Mouse (Mus musculus) CH12.LX (cell line): ENCODE results near the gene Gm20695. TPM values are rescaled to one million over a fixed set of nuclear protein-coding genes. Genes with fewer than 3 reads are reported as not detected.
A peak's percentile ranks its signal among the peaks of the same experiment; 100 is the strongest.

ENCODE experiments used
- DNase-seq: peaks from one replicate; pipeline ENCODE4 v3.0.0-alpha.2; 2013; ENCODE audit errors: extremely low read depth
- H3K27ac ChIP-seq: 2 replicates; pipeline ENCODE4 v1.5.1; 2012; ENCODE audit warnings: low read depth, mild to moderate bottlenecking, control low read depth, moderate library complexity; ENCODE audit not compliant: insufficient read depth
- H3K27me3 ChIP-seq: replicated peaks from 2 replicates; pipeline ENCODE3; 2012; ENCODE audit warnings: inconsistent platforms
- H3K36me3 ChIP-seq, 2 experiments: replicated peaks in 1 of 2; 2 replicates each; pipeline versions ENCODE3 to v1.6.1; 2012; ENCODE audit warnings: inconsistent platforms in 1 of 2, low read length in 1 of 2, mild to moderate bottlenecking in 1 of 2, mixed read lengths in 1 of 2, moderate library complexity in 1 of 2; ENCODE audit not compliant: control insufficient read depth in 1 of 2, insufficient read depth in 1 of 2
- H3K4me1 ChIP-seq, 2 experiments: 2 replicates each; pipeline ENCODE4 v1.6.1; 2012; ENCODE audit warnings: inconsistent platforms in 1 of 2, moderate library complexity in 1 of 2; ENCODE audit not compliant: insufficient read depth in 2 of 2, control insufficient read depth in 1 of 2
- H3K4me2 ChIP-seq: 2 replicates; pipeline ENCODE4 v1.6.1; 2012; ENCODE audit warnings: low read depth, mild to moderate bottlenecking, control low read depth; ENCODE audit not compliant: poor library complexity, insufficient read depth, severe bottlenecking
- H3K4me3 ChIP-seq, 3 experiments: fragments of 150-350 bp in 1 of 3; sonication (generic) in 1 of 3; replicated peaks in 1 of 3; 2 replicates each; pipeline versions ENCODE3 to v1.5.1; 2011 to 2012; ENCODE audit warnings: low read depth in 2 of 3, low read length in 2 of 3, mild to moderate bottlenecking in 2 of 3, moderate library complexity in 2 of 3, control low read depth in 1 of 3, improper control_type of control experiment in 1 of 3, inconsistent platforms in 1 of 3, mixed read lengths in 1 of 3; ENCODE audit not compliant: poor library complexity in 1 of 3
- H3K79me2 ChIP-seq: replicated peaks from 2 replicates; pipeline ENCODE4 v1.6.1; 2012; ENCODE audit warnings: mild to moderate bottlenecking, moderate library complexity; ENCODE audit not compliant: control insufficient read depth, poor library complexity, insufficient read depth, severe bottlenecking; ENCODE audit errors: extremely low read depth
- H3K9ac ChIP-seq: 2 replicates; pipeline ENCODE4 v1.6.1; 2012; ENCODE audit warnings: low read depth, mild to moderate bottlenecking, control low read depth, moderate library complexity; ENCODE audit not compliant: insufficient read depth
- H3K9me3 ChIP-seq: replicated peaks from 2 replicates; pipeline ENCODE3; 2012; ENCODE audit warnings: low read length, inconsistent platforms, mixed read lengths
- BHLHE40 ChIP-seq: IDR thresholded peaks from 2 replicates; pipeline ENCODE4 v1.6.1; 2011; ENCODE audit warnings: mild to moderate bottlenecking, low read depth, low read length, improper control_type of control experiment
- CHD1 ChIP-seq: IDR thresholded peaks from 2 replicates; pipeline ENCODE4 v1.6.1; 2012; ENCODE audit warnings: low read depth, low read length, improper control_type of control experiment, inconsistent platforms
- CHD2 ChIP-seq: IDR thresholded peaks from 2 replicates; pipeline ENCODE4 v1.6.1; 2011; ENCODE audit warnings: low read length, improper control_type of control experiment
- EP300 ChIP-seq: IDR thresholded peaks from 2 replicates; pipeline ENCODE4 v1.6.1; 2011; ENCODE audit warnings: low read length, improper control_type of control experiment
- ETS1 ChIP-seq: conservative IDR thresholded peaks from 2 replicates; pipeline ENCODE4 v1.6.1; 2012; ENCODE audit warnings: low read depth, mild to moderate bottlenecking, inconsistent platforms, low read length, improper control_type of control experiment, moderate library complexity
- GABPA ChIP-seq: IDR thresholded peaks from 2 replicates; pipeline ENCODE4 v1.6.1; 2012; ENCODE audit warnings: low read depth, low read length, improper control_type of control experiment, inconsistent platforms; ENCODE audit not compliant: insufficient replicate concordance
- HCFC1 ChIP-seq: IDR thresholded peaks from 2 replicates; pipeline ENCODE4 v1.6.1; 2012; ENCODE audit warnings: low read depth, mild to moderate bottlenecking, inconsistent platforms, low read length, improper control_type of control experiment
- IRF4 ChIP-seq: IDR thresholded peaks from 2 replicates; pipeline ENCODE4 v1.6.1; 2014; ENCODE audit warnings: low read depth, mild to moderate bottlenecking, inconsistent platforms, low read length, improper control_type of control experiment
- JUN ChIP-seq: IDR thresholded peaks from 2 replicates; pipeline ENCODE4 v1.6.1; 2011; ENCODE audit warnings: low read depth, mild to moderate bottlenecking, low read length, improper control_type of control experiment, moderate library complexity; ENCODE audit not compliant: insufficient read depth
- JUND ChIP-seq: conservative IDR thresholded peaks from 2 replicates; pipeline ENCODE4 v1.6.1; 2011; ENCODE audit warnings: low read depth, low read length, improper control_type of control experiment
- KAT2A ChIP-seq: IDR thresholded peaks from 2 replicates; pipeline ENCODE4 v1.6.1; 2012; ENCODE audit warnings: low read length, improper control_type of control experiment, inconsistent platforms; ENCODE audit not compliant: insufficient replicate concordance
- MAX ChIP-seq: IDR thresholded peaks from 2 replicates; pipeline ENCODE4 v1.6.1; 2011; ENCODE audit warnings: low read length, improper control_type of control experiment
- MXI1 ChIP-seq: IDR thresholded peaks from 2 replicates; pipeline ENCODE4 v1.6.1; 2011; ENCODE audit warnings: mild to moderate bottlenecking, low read depth, low read length, improper control_type of control experiment
- MYC ChIP-seq: IDR thresholded peaks from 2 replicates; pipeline ENCODE4 v1.6.1; 2011; ENCODE audit warnings: low read depth, mild to moderate bottlenecking, improper control_type of control experiment, low read length
- NELFE ChIP-seq: IDR thresholded peaks from 2 replicates; pipeline ENCODE4 v1.6.1; 2011; ENCODE audit warnings: low read depth, low read length, improper control_type of control experiment
- NRF1 ChIP-seq: IDR thresholded peaks from 2 replicates; pipeline ENCODE4 v1.6.1; 2014; ENCODE audit warnings: low read depth, mild to moderate bottlenecking, inconsistent platforms, low read length, improper control_type of control experiment, moderate library complexity
- PAX5 ChIP-seq: IDR thresholded peaks from 2 replicates; pipeline ENCODE4 v1.6.1; 2012; ENCODE audit warnings: low read length, inconsistent platforms, mixed read lengths
- POLR2A ChIP-seq: IDR thresholded peaks from 2 replicates; pipeline ENCODE4 v1.6.1; 2011; ENCODE audit warnings: low read depth, mild to moderate bottlenecking, improper control_type of control experiment, low read length
- POLR2AphosphoS2 ChIP-seq: IDR thresholded peaks from 2 replicates; pipeline ENCODE4 v1.6.1; 2011; ENCODE audit warnings: low read depth, low read length, improper control_type of control experiment
- RAD21 ChIP-seq: IDR thresholded peaks from 2 replicates; pipeline ENCODE4 v1.6.1; 2011; ENCODE audit warnings: low read depth, mild to moderate bottlenecking, low read length, improper control_type of control experiment, moderate library complexity
- RCOR1 ChIP-seq: conservative IDR thresholded peaks from 2 replicates; pipeline ENCODE4 v1.6.1; 2012; ENCODE audit warnings: low read depth, mild to moderate bottlenecking, inconsistent platforms, low read length, improper control_type of control experiment
- SIN3A ChIP-seq: IDR thresholded peaks from 2 replicates; pipeline ENCODE4 v1.6.1; 2012; ENCODE audit warnings: low read length, improper control_type of control experiment, inconsistent platforms
- SMC3 ChIP-seq: IDR thresholded peaks from 2 replicates; pipeline ENCODE4 v1.6.1; 2011; ENCODE audit warnings: low read depth, low read length, improper control_type of control experiment
- TCF12 ChIP-seq: IDR thresholded peaks from 2 replicates; pipeline ENCODE4 v1.6.1; 2014; ENCODE audit warnings: low read depth, mild to moderate bottlenecking, inconsistent platforms, low read length, improper control_type of control experiment
- UBTF ChIP-seq: IDR thresholded peaks from 2 replicates; pipeline ENCODE4 v1.6.1; 2012; ENCODE audit warnings: low read depth, mild to moderate bottlenecking, inconsistent platforms, low read length, improper control_type of control experiment, moderate library complexity
- USF1 ChIP-seq: IDR thresholded peaks from 2 replicates; pipeline ENCODE4 v1.6.1; 2014; ENCODE audit warnings: low read depth, mild to moderate bottlenecking, inconsistent platforms, low read length, improper control_type of control experiment
- ZC3H11A ChIP-seq: IDR thresholded peaks from 2 replicates; pipeline ENCODE4 v1.6.1; 2012; ENCODE audit warnings: low read depth, mild to moderate bottlenecking, inconsistent platforms, low read length, improper control_type of control experiment
- ZKSCAN1 ChIP-seq: IDR thresholded peaks from 2 replicates; pipeline ENCODE4 v1.6.1; 2012; ENCODE audit warnings: low read depth, inconsistent platforms, low read length, improper control_type of control experiment, borderline replicate concordance
- ZMIZ1 ChIP-seq: IDR thresholded peaks from 2 replicates; pipeline ENCODE4 v1.6.1; 2012; ENCODE audit warnings: low read depth, mild to moderate bottlenecking, inconsistent platforms, low read length, improper control_type of control experiment
- dilution Hi-C: fragments of 300-500 bp; cut with MboI; formaldehyde crosslinking; loops from 2 replicates; pipeline ENCODE4 v1.14.3; 2020; ENCODE audit warnings: low sequenced_read_pairs; ENCODE audit not compliant: extremely low pct_unique_long_range_greater_than_20kb, extremely low pct_ligation_motif_present
- in situ Hi-C: fragments of 300-500 bp; cut with MboI; formaldehyde crosslinking; loops from 3 replicates; pipeline ENCODE4 v1.14.3; 2019; ENCODE audit warnings: low sequenced_read_pairs, low pct_ligation_motif_present, low pct_unique_long_range_greater_than_20kb, mixed read lengths
- polyA plus RNA-seq: library from polyadenylated mRNA; unstranded; fragments of >175 nt; gene quantifications from 2 replicates; pipeline ENCODE4 v1.2.1, GENCODE M21; 2012; ENCODE audit warnings: low read depth; ENCODE audit not compliant: insufficient read length
- total RNA-seq, 2 experiments: library from RNA; depleted of rRNA; stranded (reverse); fragments of 300-350 nt in 1 of 2; fragments of >200 nt in 1 of 2; gene quantifications; 2 replicates each; pipeline ENCODE4 v1.2.3; 2012 to 2014

Gm20695 gene
- total and polyA plus RNA-seq, 3 experiments: 0.89 to 1.2 TPM; not detected in 1

- Histone ChIP-seq H3K27me3 (no peaks in the 10 kb centered on the region), H3K36me3 (peaks cover 16 to 40% of the 10 kb centered on the region in 2 experiments), H3K4me2 (peak overlapping the region; percentile 52), H3K27ac (no peak overlapping the region), H3K4me3 (peak overlapping the region; percentile 62 to 92 (median 65)), H3K9me3 (no peaks in the 10 kb centered on the region), H3K79me2 (peaks cover 8% of the 10 kb centered on the region), H3K4me1 (peaks cover 2 to 31% of the 10 kb centered on the region in 2 experiments; a peak in 2 of 4 replicates), H3K9ac (peak overlapping the region; percentile 57)
- dilution Hi-C loops: no loop called here
- TF ChIP-seq MYC (no peak), USF1 (no peak), ZKSCAN1 (no peak), SMC3 (no peak), HCFC1 (no peak), JUND (no peak), JUN (no peak), ETS1 (no peak), POLR2A (no peak), POLR2AphosphoS2 (no peak), TCF12 (no peak), NRF1 (no peak), KAT2A (no peak), PAX5 (no peak), NELFE (no peak)
- in situ Hi-C loops: no loop called here
- DNase-seq: no peak
These were observed 12.6 kb upstream of the Gm20695 start for GRCm38 (mm10) chr16:3871815-3872214.

- peaks cover 2 to 31% of the 10 kb centered on the region in 2 experiments; a peak in 2 of 4 replicates for H3K4me1 ChIP-seq
- H3K36me3 ChIP-seq: peaks cover 14 to 40% of the 10 kb centered on the region in 2 experiments
- peaks cover 8% of the 10 kb centered on the region for H3K79me2 ChIP-seq
- in situ Hi-C loops: no loop called here
- dilution Hi-C loops: no loop called here
- H3K4me3 ChIP-seq: peak within 1 kb of the TSS; percentile 62 to 92 (median 65)
- H3K9me3 ChIP-seq: no peaks in the 10 kb centered on the region
- peak within 1 kb of the TSS; percentile 57 for H3K9ac ChIP-seq
- DNase-seq: peak; percentile 96
- no peaks in the 10 kb centered on the region for H3K27me3 ChIP-seq
- H3K4me2 ChIP-seq: peak within 1 kb of the TSS; percentile 52
- no peak within 1 kb of the TSS for H3K27ac ChIP-seq
- TF ChIP-seq RAD21 (no peak), ETS1 (peak; percentile 46), JUND (no peak), ZC3H11A (no peak), ZMIZ1 (peak; percentile 54), MYC (no peak; the same call in 1 of the 2 replicates), POLR2AphosphoS2 (0 out of 2 replicates have a peak, but pooled peaks have one; percentile 38), IRF4 (0 out of 2 replicates have a peak, but pooled peaks have one; percentile 28), CHD2 (0 out of 2 replicates have a peak, but pooled peaks have one; percentile 11), JUN (no peak), KAT2A (peak; percentile 66; the same call in 1 of the 2 replicates), MXI1 (peak; percentile 94), MAX (peak; percentile 68), GABPA (no peak), RCOR1 (no peak), TCF12 (peak; percentile 11; the same call in 1 of the 2 replicates), USF1 (no peak), CHD1 (no peak), SIN3A (peak; percentile 85), ZKSCAN1 (no peak), UBTF (no peak), EP300 (no peak), BHLHE40 (no peak), NELFE (peak; percentile 68)
These were observed 12.0 kb upstream of the Gm20695 start, which contains the start of gene Naa60 for GRCm38 (mm10) chr16:3872216-3873047. Naa60 (plus strand) TSS chr16:3872375.
